Mouse (Mus musculus): ENCODE measurements at regions not wholly inside any gene's neighbourhood (a gene's known extent, or its start where the extent isn't known, plus 50 kb on each side); places are given as distances from the start of the nearest gene placed in this dataset.

DNA sequence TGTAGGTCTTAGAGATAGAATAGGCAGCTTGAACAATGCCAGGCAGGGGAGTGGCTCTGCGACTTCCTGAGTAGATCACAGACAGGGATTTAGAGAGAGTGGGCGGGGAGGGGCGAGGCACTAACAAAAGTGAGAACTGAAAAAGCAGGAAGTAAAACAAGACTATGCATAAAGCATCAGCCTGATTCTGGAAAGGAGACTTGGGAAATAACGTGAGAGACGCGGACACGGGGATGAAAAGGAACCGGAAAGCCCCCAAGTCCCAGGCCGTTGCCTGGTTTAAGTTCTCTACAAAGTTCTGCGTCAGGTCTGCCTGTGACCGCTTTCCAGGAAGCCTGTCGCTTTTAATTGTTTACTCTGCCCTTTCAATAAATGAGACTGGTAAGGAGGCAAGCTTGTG lies 86.3 kb downstream of the D16Ertd472e start:
- peak; percentile 20 to 32 for DNase-seq (ENCODE audit: low spot score in 2 of 2)

DNA sequence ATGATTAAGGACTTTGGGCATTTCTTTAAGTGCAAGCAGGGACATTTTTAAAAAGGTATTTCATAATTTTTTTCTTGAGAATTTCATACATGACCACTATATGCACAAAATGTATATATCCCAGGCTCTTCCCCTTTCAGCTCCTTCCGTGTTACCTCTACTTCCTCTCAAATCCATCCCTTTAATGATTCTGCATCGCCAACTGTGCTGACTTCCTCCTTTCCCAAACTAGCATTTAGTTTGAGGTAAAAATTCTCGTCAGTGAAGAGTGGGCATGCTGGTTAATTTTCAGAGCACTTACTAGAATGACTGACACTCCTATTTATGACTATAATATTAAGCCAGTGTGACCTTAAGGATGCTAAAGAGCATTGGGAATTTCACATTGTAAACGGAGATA lies 86.9 kb downstream of the D16Ertd472e start:
- no peak for DNase-seq (ENCODE audit: low spot score in 2 of 2)

DNA sequence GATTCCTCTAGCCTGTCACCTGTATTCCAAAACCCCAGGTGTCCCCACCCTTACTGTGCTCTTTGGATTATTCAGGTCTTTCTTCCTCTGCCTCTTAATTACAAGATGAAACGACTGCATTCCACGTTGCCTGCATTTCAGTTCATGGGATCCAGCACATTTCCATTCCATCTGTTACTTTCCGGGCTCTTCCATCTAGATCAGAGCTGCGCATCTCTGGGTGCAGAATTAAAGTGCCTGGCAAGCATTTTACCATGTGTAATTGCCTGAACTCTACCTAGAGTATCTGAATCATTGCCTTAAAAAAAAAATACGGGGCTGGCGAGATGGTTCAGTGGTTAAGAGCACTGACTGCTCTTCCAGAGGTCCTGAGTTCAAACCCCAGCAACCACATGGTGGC lies 90.0 kb downstream of the D16Ertd472e start:
- DNase-seq (ENCODE audit: low spot score in 2 of 2) = no peak

DNA sequence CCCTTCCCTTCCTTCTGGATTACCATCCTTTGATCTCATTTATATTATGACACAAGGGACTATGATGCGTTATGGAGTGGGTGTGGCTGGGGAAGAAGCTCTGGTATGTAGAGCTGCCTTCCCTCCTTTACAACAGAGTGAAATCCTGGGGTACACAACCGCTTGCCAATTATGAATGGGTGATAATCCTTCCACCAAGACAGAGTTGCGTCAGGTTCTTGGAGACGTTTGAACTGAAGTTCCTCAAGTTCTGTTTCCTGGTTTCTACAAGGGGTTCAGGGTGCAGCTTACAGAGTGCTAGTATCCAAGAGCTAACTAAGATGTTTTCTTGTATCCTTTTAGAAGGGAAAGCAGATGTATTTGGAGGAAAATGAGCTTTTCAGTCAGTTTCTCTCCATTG lies 92.2 kb downstream of the D16Ertd472e start:
- no peak for DNase-seq (ENCODE audit: low spot score in 2 of 2)

DNA sequence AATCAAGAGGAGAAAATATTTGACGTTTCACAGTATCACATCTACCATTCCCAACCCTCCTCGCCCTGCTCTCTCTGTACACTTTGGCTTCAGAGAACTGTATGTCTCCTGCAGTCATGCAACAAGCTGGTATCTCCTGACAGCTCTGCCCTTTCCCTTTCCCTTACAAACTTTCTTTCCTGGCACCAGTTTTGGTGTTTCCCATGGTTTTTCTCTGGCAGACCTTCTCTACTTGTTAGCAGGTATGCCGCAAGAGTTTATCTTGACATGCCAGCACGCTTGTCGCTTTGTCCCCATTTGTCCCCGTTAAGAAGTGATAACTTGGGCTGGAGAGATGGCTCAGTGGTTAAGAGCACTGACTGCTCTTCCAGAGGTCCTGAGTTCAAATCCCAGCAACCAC lies 94.9 kb downstream of the D16Ertd472e start:
- no peak for DNase-seq (ENCODE audit: low spot score in 2 of 2)

DNA sequence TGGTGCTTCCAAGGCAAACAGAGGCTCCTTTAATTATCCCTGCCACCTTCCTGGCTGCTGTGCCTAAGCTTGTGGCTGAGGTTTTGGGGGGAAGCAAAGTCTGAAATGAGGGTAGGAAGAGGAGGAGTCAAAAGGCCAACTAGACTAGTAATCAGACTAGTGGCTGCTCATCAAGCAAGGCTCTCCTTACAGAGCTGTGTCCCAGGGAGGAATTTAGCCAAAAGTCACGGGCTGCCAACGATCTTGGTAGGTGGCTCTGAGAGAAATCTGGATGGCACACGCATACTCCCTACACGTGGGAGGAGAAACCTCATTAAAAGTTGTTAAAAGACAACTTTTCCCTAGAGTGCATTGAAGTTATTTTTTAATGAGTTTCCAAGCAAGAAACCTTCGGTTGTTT lies 95.4 kb downstream of the D16Ertd472e start:
- DNase-seq (ENCODE audit: low spot score in 2 of 2) = no peak

DNA sequence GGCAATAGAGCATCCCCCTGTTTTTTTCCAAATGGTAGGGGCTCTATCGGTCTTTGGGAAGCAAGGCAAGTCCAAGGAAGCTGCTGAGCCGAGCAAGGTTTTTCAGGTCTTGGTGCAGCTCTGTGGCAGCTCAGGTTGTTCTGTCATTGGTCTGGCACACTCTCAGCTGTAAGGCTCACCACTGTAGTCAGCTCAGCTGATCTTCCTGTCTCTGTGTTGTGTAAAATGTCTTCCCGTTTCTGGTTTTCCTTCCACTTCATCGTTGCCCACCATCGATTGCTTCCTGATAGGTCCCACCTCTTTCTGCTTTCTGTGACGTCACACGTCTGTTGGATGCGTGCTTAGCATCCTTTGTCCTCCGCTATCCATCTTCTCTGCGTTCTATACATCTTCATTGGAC lies 96.2 kb downstream of the D16Ertd472e start:
- no peak for DNase-seq (ENCODE audit: low spot score in 2 of 2)

DNA sequence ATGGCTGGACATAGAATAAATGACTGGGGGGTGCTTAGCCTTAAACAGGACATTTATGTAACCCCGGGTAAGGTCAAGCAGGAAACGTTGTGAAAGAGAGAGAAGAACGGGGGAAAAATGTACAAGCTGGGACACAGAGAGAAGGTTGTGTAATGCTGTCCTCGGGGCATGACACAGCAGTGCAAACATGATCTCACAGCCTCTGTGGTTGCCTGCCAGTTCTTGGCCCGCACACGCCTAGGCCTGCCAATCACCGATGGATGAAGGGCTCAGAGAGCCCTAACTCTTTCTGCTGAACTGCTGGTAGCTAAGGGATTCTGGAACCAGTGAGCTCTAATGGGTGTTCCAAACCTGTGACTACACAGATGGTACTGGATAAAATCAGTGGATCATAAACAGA lies 96.5 kb upstream of the Btg3 start:
- DNase-seq (ENCODE audit: low spot score in 2 of 2) = no peak

DNA sequence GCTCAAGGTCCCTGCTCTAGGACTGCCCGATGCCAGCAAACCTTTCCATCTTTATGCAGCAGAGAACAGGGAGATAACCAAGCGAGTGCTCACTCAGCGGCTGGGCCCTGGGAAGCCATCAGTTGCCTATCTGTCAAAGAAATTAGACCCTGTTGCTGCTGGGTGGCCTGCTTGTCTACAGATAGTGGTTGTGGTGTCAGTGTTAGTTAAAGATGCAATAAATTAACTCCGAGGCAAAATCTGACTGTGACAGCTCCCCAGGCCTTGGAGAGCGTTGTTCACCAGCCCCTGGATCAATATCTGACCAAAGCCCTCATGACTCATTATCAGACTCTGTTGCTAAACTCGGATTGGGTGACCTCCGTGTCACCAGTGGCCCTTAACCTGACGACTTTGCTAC lies 83.0 kb upstream of the Btg3 start:
- no peak for DNase-seq (ENCODE audit: low spot score in 2 of 2)

DNA sequence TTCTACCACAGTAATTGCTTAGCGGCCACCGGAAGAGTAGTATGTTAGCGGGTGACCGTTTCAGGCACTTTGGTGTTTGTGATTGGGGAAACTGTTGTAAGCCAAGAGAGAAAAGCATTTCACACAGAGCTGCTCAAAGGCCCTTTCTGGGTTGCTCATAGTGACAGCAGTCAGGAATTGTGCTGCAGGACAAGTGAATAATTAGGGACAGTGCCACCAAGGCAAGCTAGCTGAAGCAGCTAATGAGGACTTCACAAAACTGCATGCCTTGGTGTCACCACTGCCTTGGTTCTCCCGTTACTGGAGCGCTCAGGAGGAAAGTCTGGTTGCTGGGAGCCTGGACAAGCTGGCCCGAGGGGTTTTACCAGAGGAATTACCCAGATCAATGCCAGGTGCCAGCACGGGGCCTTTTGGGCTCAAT lies 80.7 kb upstream of the Btg3 start:
- DNase-seq (ENCODE audit: low spot score in 2 of 2) = no peak

DNA sequence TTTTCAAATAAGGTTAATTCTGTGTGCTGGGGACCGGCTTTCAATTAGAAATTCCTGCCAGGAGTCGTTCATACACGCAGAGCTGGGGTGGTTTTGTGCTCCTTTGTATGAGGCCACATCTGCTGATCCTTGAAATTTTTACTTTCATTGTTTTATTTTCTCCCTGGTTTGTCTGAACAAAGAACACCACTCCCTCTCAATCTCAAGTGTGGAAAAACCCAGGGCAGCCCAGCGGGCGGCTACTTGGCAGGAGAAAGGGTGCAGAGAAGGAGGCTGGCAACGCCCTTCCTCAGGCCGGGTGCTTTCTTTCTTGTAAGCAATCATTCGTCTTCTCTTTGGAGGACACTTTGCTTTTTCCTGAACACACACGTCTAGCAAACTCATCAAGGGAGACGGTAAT lies 79.4 kb upstream of the Btg3 start:
- no peak for DNase-seq (ENCODE audit: low spot score in 2 of 2)

DNA sequence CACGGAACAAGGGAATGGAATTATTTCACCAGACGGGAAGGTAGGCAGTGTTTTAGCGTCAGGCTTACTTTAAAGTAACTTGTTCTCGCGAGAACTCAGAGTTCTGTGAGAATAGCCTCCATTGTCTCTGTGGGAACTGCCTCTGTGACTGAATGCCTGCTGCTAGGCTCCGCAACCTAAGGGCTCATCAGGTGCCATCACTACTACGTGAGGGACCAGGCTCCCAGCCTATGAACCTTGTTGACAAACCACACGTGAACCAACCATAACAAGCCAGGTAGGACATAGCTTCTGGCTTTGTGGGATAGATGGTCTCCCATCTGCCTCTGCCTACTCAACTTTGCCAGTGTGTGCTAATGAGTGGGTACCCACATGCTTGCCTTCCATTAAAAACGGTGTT lies 77.5 kb upstream of the Btg3 start:
- no peak for DNase-seq (ENCODE audit: low spot score in 2 of 2)

DNA sequence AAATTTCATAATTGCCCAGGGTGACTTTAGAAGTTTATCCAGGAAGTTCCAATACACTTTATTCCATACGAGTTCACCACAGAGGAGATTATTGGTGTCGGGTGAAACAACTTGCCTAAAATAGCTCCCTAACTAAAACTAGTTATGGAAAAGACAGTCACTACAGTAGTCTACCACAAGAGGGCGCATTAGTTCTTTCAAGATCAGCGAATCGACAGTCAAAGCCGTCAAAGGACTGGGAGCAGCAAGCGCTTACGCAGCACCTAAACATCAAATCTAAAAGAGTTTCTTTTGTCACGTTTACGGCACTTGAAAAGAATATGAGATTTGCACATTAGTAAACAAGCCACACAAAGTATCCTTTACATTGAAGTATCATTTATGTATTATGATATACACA lies 75.3 kb upstream of the Btg3 start:
- peak in 1 of 2 experiments; percentile 29 for DNase-seq (ENCODE audit: low spot score in 2 of 2)

DNA sequence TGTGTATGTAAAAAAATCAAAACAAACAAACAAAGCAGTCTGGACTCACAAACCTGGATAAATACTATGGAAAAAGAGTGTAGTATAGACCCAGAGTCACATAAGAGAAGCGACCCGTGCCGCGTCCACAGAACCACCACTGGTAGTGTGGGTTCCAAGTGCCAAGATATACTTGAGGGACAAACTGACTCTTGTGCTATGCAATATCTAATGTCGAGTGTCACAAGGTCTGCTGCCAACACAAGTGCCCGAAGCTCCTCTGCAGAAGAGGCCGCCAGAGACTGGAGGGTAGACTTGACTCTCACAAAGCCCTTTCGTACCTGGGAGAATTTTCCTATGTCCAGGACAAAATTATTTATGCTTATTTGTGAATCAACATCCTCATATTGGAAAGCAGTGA lies 74.8 kb upstream of the Btg3 start:
- no peak for DNase-seq (ENCODE audit: low spot score in 2 of 2)

DNA sequence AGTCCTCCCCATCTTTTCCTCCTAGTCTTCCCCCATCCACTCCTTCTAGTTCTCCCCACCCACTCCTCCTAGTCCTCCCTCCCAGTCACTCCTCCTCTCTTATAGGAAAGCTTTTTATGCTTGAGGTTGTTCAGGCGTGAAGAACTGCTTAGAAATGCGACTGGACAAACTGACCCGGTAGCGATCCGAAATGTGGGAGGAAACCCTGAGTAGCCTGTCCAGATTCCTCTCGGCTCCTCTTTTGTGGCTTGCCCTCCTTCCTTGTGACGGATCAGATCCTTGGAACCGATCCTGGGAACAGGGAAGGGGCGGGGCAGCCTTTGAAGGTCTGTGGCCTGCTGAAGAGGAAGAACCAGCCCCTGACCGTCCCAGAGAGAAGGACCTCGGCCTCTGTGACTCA lies 74.3 kb upstream of the Btg3 start:
- DNase-seq (ENCODE audit: low spot score in 2 of 2) = no peak

DNA sequence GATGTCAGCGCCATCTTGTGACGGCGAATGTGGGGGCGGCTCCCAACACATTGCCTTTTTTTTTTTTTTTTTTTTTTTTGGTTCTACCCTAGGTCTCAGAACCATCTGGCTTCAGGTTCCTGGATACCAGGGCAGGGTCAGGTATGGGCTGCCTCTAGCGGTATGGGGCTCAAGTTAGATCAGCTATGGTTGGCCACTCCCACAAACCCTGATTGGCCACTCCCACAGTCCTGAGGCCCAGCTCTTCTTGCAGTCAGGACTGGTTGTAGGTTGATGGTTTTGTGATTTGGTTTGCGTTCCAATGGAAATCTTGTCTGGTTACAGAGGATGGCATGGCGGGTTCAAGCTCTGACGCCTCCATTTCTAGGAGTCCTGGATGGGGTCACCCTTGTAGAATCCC lies 72.2 kb upstream of the Btg3 start:
- no peak for DNase-seq (ENCODE audit: low spot score in 2 of 2)

DNA sequence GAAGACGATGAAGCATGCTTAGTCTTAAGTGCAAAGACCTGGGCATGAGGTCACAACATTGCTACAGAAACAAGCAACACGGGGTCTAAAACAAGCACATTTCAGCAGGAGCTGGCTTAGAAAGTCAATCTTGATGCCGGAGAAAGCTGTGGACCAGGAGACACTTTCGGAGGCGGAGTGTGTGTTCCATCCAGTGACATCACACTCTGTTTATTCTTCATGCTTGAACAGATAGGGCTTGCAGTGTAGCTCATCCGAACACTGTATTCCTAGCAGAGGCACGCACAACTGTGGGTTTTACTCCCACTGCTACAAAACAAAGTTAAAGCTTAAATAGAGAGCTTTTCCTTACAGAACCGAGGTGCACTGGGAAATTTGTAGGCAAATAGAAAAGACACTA lies 66.3 kb upstream of the Btg3 start:
- no peak for DNase-seq (ENCODE audit: low spot score in 2 of 2)

DNA sequence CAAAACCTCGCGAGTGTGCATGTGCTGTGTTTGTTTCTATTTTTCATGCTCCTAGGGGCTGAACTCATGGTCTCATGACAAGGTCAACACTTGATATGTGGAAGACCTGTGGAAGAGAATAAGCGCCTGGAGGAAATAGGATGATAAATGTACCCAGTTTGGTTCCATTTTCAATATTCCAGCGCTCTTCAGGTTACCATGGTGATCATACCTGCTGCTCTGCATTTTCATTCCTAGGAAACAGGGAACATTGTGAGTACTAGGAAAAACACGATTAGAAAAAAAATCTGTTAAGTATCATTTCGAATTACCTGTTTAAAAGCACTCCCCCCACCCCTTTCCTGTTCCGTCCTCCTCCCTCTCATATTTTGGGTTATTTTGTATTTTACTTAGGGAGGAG lies 65.8 kb upstream of the Btg3 start:
- DNase-seq (ENCODE audit: low spot score in 2 of 2) = no peak

DNA sequence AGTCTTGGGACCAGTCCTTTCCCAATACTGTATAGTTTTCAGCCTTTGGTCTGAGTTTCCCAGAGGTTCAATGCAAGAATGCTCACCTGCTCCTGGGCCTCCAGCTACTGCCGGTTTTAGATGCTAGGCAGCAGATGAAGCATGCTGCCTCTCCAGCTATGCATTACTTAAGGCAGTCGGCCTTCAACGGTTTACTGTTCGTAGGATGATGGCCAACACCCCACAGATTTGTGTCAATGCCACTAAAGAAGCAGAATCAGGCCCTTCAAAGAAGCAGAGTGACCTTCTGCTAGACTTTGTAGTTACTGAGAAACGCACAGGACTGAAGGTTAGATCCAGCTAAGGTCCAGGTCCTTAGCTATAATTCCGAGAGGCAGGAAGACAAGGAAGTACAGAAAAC lies 65.0 kb upstream of the Btg3 start:
- DNase-seq (ENCODE audit: low spot score in 2 of 2) = no peak

DNA sequence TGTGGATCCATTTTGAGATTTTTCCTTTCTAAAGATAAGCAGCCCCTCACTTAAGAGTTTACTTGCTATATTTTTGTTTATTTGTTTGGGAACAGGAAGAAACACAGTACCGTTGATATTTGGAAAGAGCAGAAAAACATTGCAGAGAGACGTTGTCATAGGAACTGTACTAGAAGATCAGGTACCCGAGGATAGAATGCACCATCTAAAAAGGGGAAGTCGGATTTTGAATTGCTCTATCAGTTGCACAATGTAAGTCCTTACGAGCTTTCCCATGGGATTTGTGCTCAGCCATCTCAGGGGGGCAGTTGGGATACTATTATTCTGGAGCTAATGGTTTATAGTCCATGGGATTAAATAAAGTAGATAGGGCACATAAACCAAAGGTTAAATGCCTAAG lies 58.7 kb upstream of the Btg3 start:
- DNase-seq (ENCODE audit: low spot score in 2 of 2) = no peak

DNA sequence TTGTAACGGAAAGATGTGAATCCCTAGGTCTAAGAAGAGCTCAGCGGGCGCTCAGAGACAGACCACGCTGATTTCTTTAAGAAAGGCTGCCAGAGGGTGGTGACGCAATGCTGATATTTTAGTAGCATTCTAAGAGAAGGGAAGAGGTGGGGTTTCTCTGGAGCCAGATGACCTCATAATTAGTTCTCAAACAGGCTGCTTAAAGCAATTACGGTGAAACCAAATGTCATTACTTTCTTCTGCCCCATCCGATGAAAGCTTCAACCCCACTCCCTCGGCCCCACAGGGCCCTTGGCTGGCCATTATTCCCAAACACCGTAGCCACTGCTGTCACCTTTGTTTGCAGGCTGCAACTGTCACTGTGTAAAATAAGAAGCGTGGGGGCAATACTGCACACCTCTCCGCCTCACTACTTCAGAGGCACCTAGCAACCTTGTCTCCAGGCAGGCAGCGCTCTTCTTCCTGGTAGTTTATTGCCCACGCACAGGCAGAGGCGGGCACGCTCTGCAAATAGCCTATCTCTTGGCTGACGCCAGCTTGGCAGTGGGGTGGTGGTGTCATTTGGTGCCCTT lies 50.6 kb upstream of the Btg3 start:
- DNase-seq (ENCODE audit: low spot score in 2 of 2) = peak in 1 of 2 experiments; percentile 13
